Mouse (Mus musculus) splenic B cell, adult 2 months (primary cell): ENCODE results near the gene Birc2.

Experiments used
- DNase-seq: peaks from one replicate; pipeline ENCODE4 v3.0.0-alpha.2; 2011; ENCODE audit warnings: low read depth, low spot score
- H3K27me3 ChIP-seq: 2 replicates; pipeline ENCODE4 v1.6.1; 2012; ENCODE audit warnings: mild to moderate bottlenecking, low read length, moderate library complexity, mixed read lengths; ENCODE audit not compliant: control insufficient read depth, poor library complexity, insufficient read depth, severe bottlenecking
- H3K36me3 ChIP-seq: 2 replicates; pipeline ENCODE4 v1.6.1; 2012; ENCODE audit warnings: mild to moderate bottlenecking, low read length, moderate library complexity, mixed read lengths; ENCODE audit not compliant: control insufficient read depth, poor library complexity, insufficient read depth, severe bottlenecking

The Birc2 gene

GRCm38 (mm10) chr9:7783823-7784614 lies 52.8 kb downstream of the Birc2 start:
- Histone ChIP-seq H3K27me3 (no peaks in the 10 kb centered on the region), H3K36me3 (peaks cover 17% of the 10 kb centered on the region)
- no peak for DNase-seq

- H3K36me3 ChIP-seq: peaks cover 17% of the 10 kb centered on the region
- no peaks in the 10 kb centered on the region for H3K27me3 ChIP-seq
- DNase-seq: peak; percentile 88
These were observed 56.4 kb downstream of the Birc2 start for GRCm38 (mm10) chr9:7780250-7781150.

GRCm38 (mm10) chr9:7779786-7780185 lies 57.1 kb downstream of the Birc2 start:
- Histone ChIP-seq H3K27me3 (no peaks in the 10 kb centered on the region), H3K36me3 (peaks cover 12% of the 10 kb centered on the region)
- DNase-seq: no peak

- DNase-seq: no peak
- H3K27me3 ChIP-seq: no peaks in the 10 kb centered on the region
- peaks cover 11% of the 10 kb centered on the region for H3K36me3 ChIP-seq
These were observed 58.1 kb downstream of the Birc2 start for GRCm38 (mm10) chr9:7778771-7779170.

- no peak for DNase-seq
These were observed 59.2 kb downstream of the Birc2 start for GRCm38 (mm10) chr9:7777652-7778051.

GRCm38 (mm10) chr9:7776940-7777339 lies 59.9 kb downstream of the Birc2 start:
- no peak for DNase-seq
- H3K27me3 ChIP-seq: no peaks in the 10 kb centered on the region
- H3K36me3 ChIP-seq: peaks cover 15% of the 10 kb centered on the region; the same call in 1 of the 2 replicates

More at GRCm38 (mm10) chr9:7777652-7778051, 59.2 kb downstream of the Birc2 start:
- no peaks in the 10 kb centered on the region for H3K27me3 ChIP-seq
- H3K36me3 ChIP-seq: peaks cover 16% of the 10 kb centered on the region

GRCm38 (mm10) chr9:7775986-7776385 lies 60.9 kb downstream of the Birc2 start:
- Histone ChIP-seq H3K27me3 (no peaks in the 10 kb centered on the region), H3K36me3 (peaks cover 11% of the 10 kb centered on the region; the same call in 1 of the 2 replicates)
- DNase-seq: peak; percentile 47

GRCm38 (mm10) chr9:7775011-7775410 lies 61.9 kb downstream of the Birc2 start:
- peaks cover 11% of the 10 kb centered on the region; the same call in 1 of the 2 replicates for H3K36me3 ChIP-seq
- no peak for DNase-seq
- no peaks in the 10 kb centered on the region for H3K27me3 ChIP-seq

GRCm38 (mm10) chr9:7774538-7774937 lies 62.3 kb downstream of the Birc2 start:
- Histone ChIP-seq H3K27me3 (no peaks in the 10 kb centered on the region), H3K36me3 (peaks cover 11% of the 10 kb centered on the region)
- no peak for DNase-seq

GRCm38 (mm10) chr9:7773686-7774085 lies 63.2 kb downstream of the Birc2 start:
- H3K36me3 ChIP-seq: peaks cover 11% of the 10 kb centered on the region
- H3K27me3 ChIP-seq: no peaks in the 10 kb centered on the region
- DNase-seq: no peak

- DNase-seq: no peak
- peaks cover 10% of the 10 kb centered on the region for H3K36me3 ChIP-seq
- H3K27me3 ChIP-seq: no peaks in the 10 kb centered on the region
These were observed 64.0 kb downstream of the Birc2 start for GRCm38 (mm10) chr9:7772773-7773454.

- no peak for DNase-seq
- no peaks in the 10 kb centered on the region for H3K27me3 ChIP-seq
These were observed 64.5 kb downstream of the Birc2 start for GRCm38 (mm10) chr9:7772361-7772760.

GRCm38 (mm10) chr9:7769491-7769890 lies 67.4 kb downstream of the Birc2 start:
- no peak for DNase-seq
- Histone ChIP-seq H3K36me3 (peaks cover 10% of the 10 kb centered on the region), H3K27me3 (no peaks in the 10 kb centered on the region)

More at GRCm38 (mm10) chr9:7772361-7772760, 64.5 kb downstream of the Birc2 start:
- peaks cover 10% of the 10 kb centered on the region for H3K36me3 ChIP-seq

GRCm38 (mm10) chr9:7769081-7769480 lies 67.8 kb downstream of the Birc2 start:
- Histone ChIP-seq H3K27me3 (no peaks in the 10 kb centered on the region), H3K36me3 (peaks cover 10% of the 10 kb centered on the region)
- no peak for DNase-seq
